Mouse (Mus musculus): ENCODE measurements around the gene Tfr2. TPM values are rescaled to one million over a fixed set of nuclear protein-coding genes. Genes with fewer than 3 reads are reported as not detected.

Gene Tfr2
- total and polyA plus RNA-seq, 3 experiments: 96.2 to 112 TPM; not detected in 1

- Histone ChIP-seq H3K9ac (ENCODE audit: control insufficient read depth, low read depth, low read length, poor library complexity, severe bottlenecking) (no peak overlapping the region), H3K4me3 (ENCODE audit: control insufficient read depth in 1 of 2, insufficient read depth in 1 of 2, low read depth in 2 of 2, low read length in 2 of 2) (no peak overlapping the region), H3K79me2 (ENCODE audit: control insufficient read depth, insufficient read depth, low read length, poor library complexity) (no peaks in the 10 kb centered on the region), H3K27ac (ENCODE audit: control insufficient read depth, low read depth, low read length) (no peak overlapping the region), H3K9me3 (replicated peaks; ENCODE audit: insufficient read depth, low read length) (no peaks in the 10 kb centered on the region), H3K27me3 (ENCODE audit: control insufficient read depth in 1 of 2, insufficient read depth in 2 of 2, low read length in 2 of 2) (no peaks in the 10 kb centered on the region), H3K36me3 (ENCODE audit: control insufficient read depth in 1 of 2, insufficient read depth in 2 of 2, low read length in 2 of 2) (peaks cover 0 to 2% of the 10 kb centered on the region in 2 experiments; a peak in 1 of 4 replicates), H3K4me1 (ENCODE audit: control insufficient read depth in 1 of 2, insufficient read depth in 2 of 2, low read length in 2 of 2) (no peaks in the 10 kb centered on the region)
- peak; percentile 30 for DNase-seq (ENCODE audit: low read depth, low spot score)
- TF ChIP-seq NELFE (IDR thresholded peaks at IDR 0.05; ENCODE audit: low read depth, low read length): no peak
- no peak for TF ChIP-seq CHD1 (IDR thresholded peaks at IDR 0.05; ENCODE audit: low read depth, low read length)
- TF ChIP-seq CHD2 (IDR thresholded peaks at IDR 0.05; ENCODE audit: low read length): no peak
- TF ChIP-seq MYB (IDR thresholded peaks at IDR 0.05; ENCODE audit: low read depth, low read length): no peak
- TF ChIP-seq TCF12 (IDR thresholded peaks at IDR 0.05; ENCODE audit: low read depth, low read length): no peak
- no peak for TF ChIP-seq ZMIZ1 (IDR thresholded peaks at IDR 0.05; ENCODE audit: low read depth, low read length)
- no peak for TF ChIP-seq USF1 (IDR thresholded peaks at IDR 0.05; ENCODE audit: low read depth, low read length)
These were observed 20.9 kb downstream of the Tfr2 start for GRCm38 (mm10) chr5:137590507-137590906.

GRCm38 (mm10) chr5:137595921-137596320 lies 26.3 kb downstream of the Tfr2 start:
- Histone ChIP-seq H3K9ac (ENCODE audit: control insufficient read depth, low read depth, low read length, poor library complexity, severe bottlenecking) (no peak overlapping the region), H3K4me1 (ENCODE audit: control insufficient read depth in 1 of 2, insufficient read depth in 2 of 2, low read length in 2 of 2) (peaks cover 4 to 20% of the 10 kb centered on the region in 2 experiments; a peak in 3 of 4 replicates), H3K79me2 (ENCODE audit: control insufficient read depth, insufficient read depth, low read length, poor library complexity) (peaks cover 7% of the 10 kb centered on the region; the same call in 1 of the 2 replicates), H3K27me3 (ENCODE audit: control insufficient read depth in 1 of 2, insufficient read depth in 2 of 2, low read length in 2 of 2) (no peaks in the 10 kb centered on the region), H3K36me3 (ENCODE audit: control insufficient read depth in 1 of 2, insufficient read depth in 2 of 2, low read length in 2 of 2) (peaks cover 0 to 11% of the 10 kb centered on the region in 2 experiments; a peak in 2 of 4 replicates), H3K27ac (ENCODE audit: control insufficient read depth, low read depth, low read length) (no peak overlapping the region), H3K4me3 (ENCODE audit: control insufficient read depth in 1 of 2, insufficient read depth in 1 of 2, low read depth in 2 of 2, low read length in 2 of 2) (no peak overlapping the region), H3K9me3 (replicated peaks; ENCODE audit: insufficient read depth, low read length) (no peaks in the 10 kb centered on the region)
- TF ChIP-seq CTCF (IDR thresholded peaks at IDR 0.05 in 2 of 3, conservative IDR thresholded peaks at IDR 0.05 in 1 of 3; ENCODE audit: control insufficient read depth in 1 of 3, insufficient read depth in 1 of 3, low read depth in 2 of 3, low read length in 3 of 3, poor library complexity in 1 of 3, severe bottlenecking in 1 of 3) (no peak), MYB (IDR thresholded peaks at IDR 0.05; ENCODE audit: low read depth, low read length) (no peak), E2F4 (IDR thresholded peaks at IDR 0.05; ENCODE audit: borderline replicate concordance, low read depth, low read length) (no peak), RAD21 (IDR thresholded peaks at IDR 0.05; ENCODE audit: low read depth, low read length) (no peak), RCOR1 (IDR thresholded peaks at IDR 0.05; ENCODE audit: low read depth, low read length) (no peak)
- no peak for DNase-seq (ENCODE audit: low read depth, low spot score)

- Histone ChIP-seq H3K27me3 (ENCODE audit: control insufficient read depth in 1 of 2, insufficient read depth in 2 of 2, low read length in 2 of 2) (no peaks in the 10 kb centered on the region), H3K9ac (ENCODE audit: control insufficient read depth, low read depth, low read length, poor library complexity, severe bottlenecking) (no peak overlapping the region), H3K4me1 (ENCODE audit: control insufficient read depth in 1 of 2, insufficient read depth in 2 of 2, low read length in 2 of 2) (peaks cover 4 to 20% of the 10 kb centered on the region in 2 experiments; a peak in 3 of 4 replicates), H3K4me3 (ENCODE audit: control insufficient read depth in 1 of 2, insufficient read depth in 1 of 2, low read depth in 2 of 2, low read length in 2 of 2) (no peak overlapping the region), H3K79me2 (ENCODE audit: control insufficient read depth, insufficient read depth, low read length, poor library complexity) (peaks cover 8% of the 10 kb centered on the region; the same call in 1 of the 2 replicates), H3K36me3 (ENCODE audit: control insufficient read depth in 1 of 2, insufficient read depth in 2 of 2, low read length in 2 of 2) (peaks cover 0 to 11% of the 10 kb centered on the region in 2 experiments; a peak in 2 of 4 replicates), H3K27ac (ENCODE audit: control insufficient read depth, low read depth, low read length) (no peak overlapping the region), H3K9me3 (replicated peaks; ENCODE audit: insufficient read depth, low read length) (no peaks in the 10 kb centered on the region)
- DNase-seq (ENCODE audit: low read depth, low spot score): no peak
- TF ChIP-seq TCF12 (IDR thresholded peaks at IDR 0.05; ENCODE audit: low read depth, low read length): no peak
- TF ChIP-seq GATA1 (IDR thresholded peaks at IDR 0.05; ENCODE audit: low read depth, low read length): no peak
- TF ChIP-seq ZNF384 (IDR thresholded peaks at IDR 0.05; ENCODE audit: low read depth, low read length): no peak
- no peak for TF ChIP-seq SIN3A (IDR thresholded peaks at IDR 0.05; ENCODE audit: low read length)
- TF ChIP-seq ETS1 (IDR thresholded peaks at IDR 0.05; ENCODE audit: low read depth, low read length): no peak
- TF ChIP-seq MYC (IDR thresholded peaks at IDR 0.05; ENCODE audit: low read depth, low read length): no peak
These were observed 27.1 kb downstream of the Tfr2 start for GRCm38 (mm10) chr5:137596601-137597261.

All from MEL (cell line).